Mouse (Mus musculus): ENCODE results near the gene Reps2. TPM values are rescaled to one million over a fixed set of nuclear protein-coding genes. Genes with fewer than 3 reads are reported as not detected.

Gene Reps2
- polyA plus RNA-seq, 1 experiment, result 0.05 TPM

DNA sequence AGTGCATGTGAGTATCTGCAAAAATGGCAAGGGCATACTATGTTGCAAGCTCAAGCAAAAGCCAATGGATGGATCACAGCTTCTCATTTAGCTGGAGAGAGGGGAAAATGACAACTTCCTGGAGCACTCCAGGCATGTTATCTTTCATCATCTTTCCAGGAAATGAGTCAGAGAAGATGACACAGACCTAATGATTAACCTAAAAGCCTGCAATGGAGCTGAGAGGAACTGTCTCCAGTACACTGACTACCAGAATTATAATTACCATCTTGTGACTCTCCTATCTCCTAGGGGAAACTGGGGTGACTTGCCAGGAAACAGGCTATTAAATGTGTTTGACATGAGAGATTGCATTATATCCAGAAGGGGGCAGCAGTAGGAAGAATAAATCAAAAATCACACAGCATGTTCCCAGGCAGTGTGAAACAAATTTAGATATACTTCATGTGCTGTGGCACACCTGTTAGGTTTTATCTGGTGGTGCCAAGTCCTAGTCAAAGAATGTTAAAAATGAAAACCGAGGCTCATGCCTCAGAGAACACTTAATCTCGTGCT is 132.9 kb downstream of the Reps2 start:
- Histone ChIP-seq H3K79me3 (ENCODE audit: low read depth) (no peaks in the 10 kb centered on the region), H3K79me2 (ENCODE audit: control insufficient read depth, insufficient read depth) (no peaks in the 10 kb centered on the region), H3K4me3 (ENCODE audit: insufficient read depth, poor library complexity, severe bottlenecking) (no peak overlapping the region), H3K27me3 (ENCODE audit: control insufficient read depth, insufficient read depth, insufficient read length) (no peaks in the 10 kb centered on the region), H3ac (ENCODE audit: control insufficient read depth, insufficient read length, low read depth) (no peak overlapping the region), H3K36me3 (ENCODE audit: control insufficient read depth, insufficient read depth) (no peaks in the 10 kb centered on the region)
- TF ChIP-seq CTCF (IDR thresholded peaks at IDR 0.05; ENCODE audit: control insufficient read depth, insufficient read depth, insufficient read length) (no peak), CEBPB (IDR thresholded peaks at IDR 0.05; ENCODE audit: low read depth) (no peak), USF1 (IDR thresholded peaks at IDR 0.05; ENCODE audit: low read depth) (no peak), MYOG (IDR thresholded peaks at IDR 0.05; ENCODE audit: control insufficient read depth, extremely low read depth, insufficient read length) (no peak), MAX (IDR thresholded peaks at IDR 0.05) (no peak), FOSL1 (IDR thresholded peaks at IDR 0.05; ENCODE audit: insufficient read depth, low read length, poor library complexity, severe bottlenecking) (no peak), MYOD1 (IDR thresholded peaks at IDR 0.05; ENCODE audit: control insufficient read depth, insufficient read length, low read depth) (no peak)

DNA sequence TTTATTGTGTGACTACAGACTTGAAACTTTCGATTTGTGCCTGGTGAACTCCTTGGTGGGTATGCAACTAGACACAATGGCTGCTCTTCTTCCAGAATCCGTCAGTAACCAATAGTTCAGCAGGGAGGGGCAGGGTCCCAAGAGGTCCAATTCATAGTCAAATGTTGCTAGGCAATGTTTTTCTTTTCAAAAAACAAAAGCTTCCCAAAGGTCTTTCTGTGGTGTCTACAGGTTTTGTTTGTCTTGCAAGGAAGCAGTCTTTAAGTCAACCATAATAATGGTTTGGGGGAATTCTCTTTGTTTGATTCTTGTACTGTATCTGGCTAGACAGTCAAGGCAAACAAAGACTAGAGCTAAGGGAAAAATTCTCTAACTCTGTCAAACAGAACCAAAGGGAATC is 138.3 kb downstream of the Reps2 start:
- no peak overlapping the region for H3ac ChIP-seq (ENCODE audit: control insufficient read depth, insufficient read length, low read depth)
- H3K27me3 ChIP-seq (ENCODE audit: control insufficient read depth, insufficient read depth, insufficient read length), result no peaks in the 10 kb centered on the region
- H3K4me3 ChIP-seq (ENCODE audit: insufficient read depth, poor library complexity, severe bottlenecking), result no peak overlapping the region
- no peaks in the 10 kb centered on the region for H3K36me3 ChIP-seq (ENCODE audit: control insufficient read depth, insufficient read depth)
- TF ChIP-seq CTCF (IDR thresholded peaks at IDR 0.05; ENCODE audit: control insufficient read depth, insufficient read depth, insufficient read length), result no peak
- no peak for TF ChIP-seq MAX (IDR thresholded peaks at IDR 0.05)
- no peak for TF ChIP-seq CEBPB (IDR thresholded peaks at IDR 0.05; ENCODE audit: low read depth)
- no peak for TF ChIP-seq USF1 (IDR thresholded peaks at IDR 0.05; ENCODE audit: low read depth)
- TF ChIP-seq MYOG (IDR thresholded peaks at IDR 0.05; ENCODE audit: control insufficient read depth, extremely low read depth, insufficient read length), result no peak
- TF ChIP-seq FOSL1 (IDR thresholded peaks at IDR 0.05; ENCODE audit: insufficient read depth, low read length, poor library complexity, severe bottlenecking), result no peak
- no peak for TF ChIP-seq MYOD1 (IDR thresholded peaks at IDR 0.05; ENCODE audit: control insufficient read depth, insufficient read length, low read depth)
- H3K79me3 ChIP-seq (ENCODE audit: low read depth), result no peaks in the 10 kb centered on the region
- H3K79me2 ChIP-seq (ENCODE audit: control insufficient read depth, insufficient read depth), result no peaks in the 10 kb centered on the region

DNA sequence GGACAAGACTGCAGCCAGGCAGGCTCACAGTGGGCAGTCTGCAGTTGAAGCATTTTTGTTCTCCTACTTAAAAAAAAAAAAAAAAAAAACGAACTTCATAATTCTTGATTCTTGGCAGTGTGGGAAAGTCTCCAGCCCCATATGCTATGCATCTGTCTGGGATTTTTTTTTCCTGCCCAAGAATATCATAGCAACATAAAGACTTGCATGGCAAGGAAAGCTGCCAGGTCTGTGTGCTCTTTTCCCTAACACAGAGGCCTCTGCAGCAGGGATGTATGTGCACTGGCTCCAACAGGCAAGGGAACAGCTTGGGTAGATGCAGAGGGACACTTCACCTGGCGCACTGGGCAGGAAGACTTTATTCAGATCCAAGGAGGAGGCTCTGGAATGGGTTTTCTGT is 140.0 kb downstream of the Reps2 start:
- Histone ChIP-seq H3K4me3 (ENCODE audit: insufficient read depth, poor library complexity, severe bottlenecking) (no peak overlapping the region), H3K36me3 (ENCODE audit: control insufficient read depth, insufficient read depth) (no peaks in the 10 kb centered on the region), H3K27me3 (ENCODE audit: control insufficient read depth, insufficient read depth, insufficient read length) (no peaks in the 10 kb centered on the region), H3K79me2 (ENCODE audit: control insufficient read depth, insufficient read depth) (no peaks in the 10 kb centered on the region), H3ac (ENCODE audit: control insufficient read depth, insufficient read length, low read depth) (no peak overlapping the region), H3K79me3 (ENCODE audit: low read depth) (no peaks in the 10 kb centered on the region)
- no peak for TF ChIP-seq CEBPB (IDR thresholded peaks at IDR 0.05; ENCODE audit: low read depth)
- TF ChIP-seq CTCF (IDR thresholded peaks at IDR 0.05; ENCODE audit: control insufficient read depth, insufficient read depth, insufficient read length), result no peak
- TF ChIP-seq MYOG (IDR thresholded peaks at IDR 0.05; ENCODE audit: control insufficient read depth, extremely low read depth, insufficient read length), result no peak
- no peak for TF ChIP-seq MYOD1 (IDR thresholded peaks at IDR 0.05; ENCODE audit: control insufficient read depth, insufficient read length, low read depth)
- no peak for TF ChIP-seq USF1 (IDR thresholded peaks at IDR 0.05; ENCODE audit: low read depth)
- TF ChIP-seq FOSL1 (IDR thresholded peaks at IDR 0.05; ENCODE audit: insufficient read depth, low read length, poor library complexity, severe bottlenecking), result no peak
- no peak for TF ChIP-seq MAX (IDR thresholded peaks at IDR 0.05)

- Histone ChIP-seq H3K79me2 (ENCODE audit: control insufficient read depth, insufficient read depth) (no peaks in the 10 kb centered on the region), H3K79me3 (ENCODE audit: low read depth) (no peaks in the 10 kb centered on the region), H3K27me3 (ENCODE audit: control insufficient read depth, insufficient read depth, insufficient read length) (no peaks in the 10 kb centered on the region), H3ac (ENCODE audit: control insufficient read depth, insufficient read length, low read depth) (no peak overlapping the region), H3K4me3 (ENCODE audit: insufficient read depth, poor library complexity, severe bottlenecking) (no peak overlapping the region), H3K36me3 (ENCODE audit: control insufficient read depth, insufficient read depth) (no peaks in the 10 kb centered on the region)
- TF ChIP-seq MYOG (IDR thresholded peaks at IDR 0.05; ENCODE audit: control insufficient read depth, extremely low read depth, insufficient read length) (no peak), CTCF (IDR thresholded peaks at IDR 0.05; ENCODE audit: control insufficient read depth, insufficient read depth, insufficient read length) (no peak), MAX (IDR thresholded peaks at IDR 0.05) (no peak), CEBPB (IDR thresholded peaks at IDR 0.05; ENCODE audit: low read depth) (no peak), FOSL1 (IDR thresholded peaks at IDR 0.05; ENCODE audit: insufficient read depth, low read length, poor library complexity, severe bottlenecking) (no peak), USF1 (IDR thresholded peaks at IDR 0.05; ENCODE audit: low read depth) (no peak), MYOD1 (IDR thresholded peaks at IDR 0.05; ENCODE audit: control insufficient read depth, insufficient read length, low read depth) (no peak)
Observed at GRCm38 (mm10) chrX:162500962-162501361, 142.5 kb downstream of the Reps2 start.

DNA sequence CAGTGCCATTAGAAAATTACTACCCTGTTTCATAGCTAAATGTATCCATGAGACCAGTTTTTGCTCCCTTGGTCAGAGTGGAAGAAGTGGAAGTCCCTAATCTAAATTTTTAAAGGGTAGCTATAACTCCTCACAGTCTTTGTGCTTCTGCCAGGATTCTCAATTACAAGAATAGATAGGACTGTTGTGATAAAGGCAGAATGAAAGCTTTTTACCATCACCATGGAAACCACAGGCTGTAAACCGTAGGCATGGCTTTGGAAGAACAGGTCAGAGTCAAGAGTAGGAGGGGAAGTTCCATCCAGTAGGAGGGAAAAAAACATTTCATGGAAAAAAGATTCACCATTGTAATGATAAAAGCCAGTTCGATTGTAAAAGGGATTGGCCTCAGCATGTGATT is 147.0 kb downstream of the Reps2 start:
- TF ChIP-seq MYOG (IDR thresholded peaks at IDR 0.05; ENCODE audit: control insufficient read depth, extremely low read depth, insufficient read length) (no peak), CTCF (IDR thresholded peaks at IDR 0.05; ENCODE audit: control insufficient read depth, insufficient read depth, insufficient read length) (no peak)
- H3ac ChIP-seq (ENCODE audit: control insufficient read depth, insufficient read length, low read depth), result no peak overlapping the region
- H3K27me3 ChIP-seq (ENCODE audit: control insufficient read depth, insufficient read depth, insufficient read length), result no peaks in the 10 kb centered on the region
- H3K36me3 ChIP-seq (ENCODE audit: control insufficient read depth, insufficient read depth), result no peaks in the 10 kb centered on the region
- no peaks in the 10 kb centered on the region for H3K79me2 ChIP-seq (ENCODE audit: control insufficient read depth, insufficient read depth)
- no peaks in the 10 kb centered on the region for H3K79me3 ChIP-seq (ENCODE audit: low read depth)
- H3K4me3 ChIP-seq (ENCODE audit: insufficient read depth, poor library complexity, severe bottlenecking), result no peak overlapping the region

- H3K36me3 ChIP-seq (ENCODE audit: control insufficient read depth, insufficient read depth), result no peaks in the 10 kb centered on the region
- no peaks in the 10 kb centered on the region for H3K79me2 ChIP-seq (ENCODE audit: control insufficient read depth, insufficient read depth)
- H3K4me3 ChIP-seq (ENCODE audit: insufficient read depth, poor library complexity, severe bottlenecking), result no peak overlapping the region
- no peaks in the 10 kb centered on the region for H3K79me3 ChIP-seq (ENCODE audit: low read depth)
- TF ChIP-seq MAX (IDR thresholded peaks at IDR 0.05) (no peak), USF1 (IDR thresholded peaks at IDR 0.05; ENCODE audit: low read depth) (no peak), FOSL1 (IDR thresholded peaks at IDR 0.05; ENCODE audit: insufficient read depth, low read length, poor library complexity, severe bottlenecking) (no peak), MYOG (IDR thresholded peaks at IDR 0.05; ENCODE audit: control insufficient read depth, extremely low read depth, insufficient read length) (no peak), MYOD1 (IDR thresholded peaks at IDR 0.05; ENCODE audit: control insufficient read depth, insufficient read length, low read depth) (no peak), CEBPB (IDR thresholded peaks at IDR 0.05; ENCODE audit: low read depth) (no peak), CTCF (IDR thresholded peaks at IDR 0.05; ENCODE audit: control insufficient read depth, insufficient read depth, insufficient read length) (no peak)
- H3ac ChIP-seq (ENCODE audit: control insufficient read depth, insufficient read length, low read depth), result no peak overlapping the region
- H3K27me3 ChIP-seq (ENCODE audit: control insufficient read depth, insufficient read depth, insufficient read length), result no peaks in the 10 kb centered on the region
Observed at GRCm38 (mm10) chrX:162488630-162489029, 154.8 kb downstream of the Reps2 start.

Data from C2C12 (cell line).